Mouse (Mus musculus) heart, adult 11 months (tissue): ENCODE results near the gene Mcm8.

Experiments
- DNase-seq: peaks from one replicate; pipeline ENCODE4 v3.0.0; 2022

The Mcm8 gene

DNA sequence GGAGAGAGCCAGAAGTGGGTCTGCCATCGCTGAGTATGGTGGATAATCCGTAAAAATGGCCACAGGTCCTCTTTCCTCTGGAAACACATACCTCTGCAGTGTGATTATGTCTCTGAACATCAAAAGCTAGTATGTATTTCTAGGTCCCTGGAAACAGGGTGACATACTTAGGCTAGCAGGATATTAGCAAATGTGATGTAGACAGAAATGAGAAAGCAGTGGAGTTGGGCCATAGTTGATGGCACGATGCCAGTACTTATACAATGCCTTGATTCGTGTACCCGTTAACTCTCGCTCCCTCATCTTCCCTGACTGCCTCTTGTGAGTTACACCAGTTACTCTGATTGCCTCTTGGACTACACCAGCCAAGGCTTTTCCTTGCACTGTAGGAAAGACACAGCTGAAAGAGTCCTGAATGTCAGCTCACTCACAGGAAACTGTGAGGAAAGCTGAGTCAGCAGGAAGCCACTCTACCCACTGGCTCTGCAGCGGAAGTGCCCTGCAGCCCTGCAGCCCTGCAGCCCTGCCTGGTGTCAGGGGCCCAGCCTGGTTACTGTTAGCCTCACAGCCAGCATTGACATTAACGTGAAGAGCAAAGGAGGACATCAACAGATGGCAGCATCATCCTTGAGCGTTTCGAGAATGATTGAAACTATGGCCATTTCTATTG, 57.9 kb downstream of the Mcm8 start:
- no peak for DNase-seq

DNA sequence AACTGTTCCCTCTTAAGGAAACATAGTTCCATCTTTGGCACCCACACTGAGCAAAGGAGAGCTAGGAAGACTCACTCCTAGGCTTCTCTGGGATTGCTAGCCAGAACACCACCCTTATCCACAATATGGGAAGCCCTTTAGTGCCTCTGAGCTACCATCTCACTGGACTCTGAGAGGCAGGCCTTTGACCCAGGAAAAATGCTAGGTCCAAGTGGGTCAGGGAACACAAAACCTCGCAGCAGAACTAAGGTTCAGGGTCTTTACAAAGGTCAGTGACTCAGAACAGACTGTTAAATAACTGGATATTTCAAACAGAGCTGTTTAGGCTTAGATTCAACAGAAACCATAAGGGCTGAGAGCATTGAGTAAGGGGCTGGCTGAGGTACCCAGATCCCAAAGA, 61.0 kb downstream of the Mcm8 start:
- DNase-seq = no peak

- peak; percentile 91 for DNase-seq
Measured at GRCm38 (mm10) chr2:132879261-132880044, 63.5 kb downstream of the Mcm8 start.

GRCm38 (mm10) chr2:132880844-132881645, 65.1 kb downstream of the Mcm8 start, which contains the start of gene Lrrn4:
Gene Lrrn4, minus strand, starts transcription at chr2:132880891.
- DNase-seq = no peak

DNA sequence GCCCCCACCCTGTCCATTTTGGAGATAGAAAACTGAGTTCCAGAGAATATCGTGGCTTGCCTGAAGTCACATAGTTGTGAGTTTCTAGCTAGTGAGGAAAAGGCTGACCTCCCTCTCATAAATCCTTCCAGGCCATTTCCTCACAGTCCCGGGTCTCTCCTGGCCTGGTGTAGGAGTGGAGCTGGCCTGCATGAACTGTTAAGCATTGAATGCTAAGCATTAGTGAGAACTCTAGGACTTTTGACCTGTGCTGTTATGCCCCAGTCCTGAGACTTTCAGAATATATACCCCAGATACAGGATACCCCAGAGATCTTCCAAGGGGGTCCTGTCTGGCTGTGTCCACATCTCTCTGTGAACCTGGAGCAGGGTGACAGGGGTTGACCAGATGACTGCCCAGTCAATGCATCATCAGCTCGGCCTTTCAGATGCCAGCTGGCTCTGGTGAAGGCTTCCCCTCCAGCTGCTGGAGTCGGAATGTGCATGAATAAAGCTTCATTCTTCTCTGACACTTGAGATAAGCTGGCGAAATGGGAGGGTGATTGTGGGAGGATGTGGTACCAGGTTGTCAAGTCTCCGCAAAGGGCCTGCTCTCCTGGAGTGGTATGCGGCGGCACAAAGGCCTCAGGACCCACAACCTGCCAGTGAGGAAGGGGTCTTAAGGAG, 68.5 kb downstream of the Mcm8 start:
- DNase-seq = peak; percentile 90

GRCm38 (mm10) chr2:132885312-132885711, 69.4 kb downstream of the Mcm8 start:
- DNase-seq = peak; percentile 70
